Mouse (Mus musculus) forelimb bud, embryonic 11.5 days (tissue): Measurements from ENCODE around the gene Ralgapa2.
"Not testable (repeated sequence)": the region's sequence is repeated elsewhere in the genome, so short reads cannot be mapped to it uniquely, and the experiment has no call there.

Experiments
- DNase-seq: peaks from one replicate; pipeline ENCODE4 v3.0.0-alpha.2; 2012; ENCODE audit warnings: low read depth, low spot score

Ralgapa2 gene

GRCm38 (mm10) chr2:146499111-146499510, 13.0 kb downstream of the Ralgapa2 start:
- DNase-seq: no peak

GRCm38 (mm10) chr2:146498298-146498697, 13.8 kb downstream of the Ralgapa2 start:
- DNase-seq: no peak

- no peak for DNase-seq
These were observed 15.1 kb downstream of the Ralgapa2 start for GRCm38 (mm10) chr2:146496995-146497394.

- no peak for DNase-seq
These were observed 16.4 kb downstream of the Ralgapa2 start for GRCm38 (mm10) chr2:146495781-146496180.

GRCm38 (mm10) chr2:146493354-146493946, 18.7 kb downstream of the Ralgapa2 start:
- DNase-seq: no peak

- DNase-seq: no peak
These were observed 20.1 kb downstream of the Ralgapa2 start for GRCm38 (mm10) chr2:146491830-146492610.

GRCm38 (mm10) chr2:146490926-146491325, 21.2 kb downstream of the Ralgapa2 start:
- DNase-seq: no peak

- no peak for DNase-seq
These were observed 23.9 kb downstream of the Ralgapa2 start for GRCm38 (mm10) chr2:146488291-146488690.

- DNase-seq: no peak
These were observed 29.3 kb downstream of the Ralgapa2 start for GRCm38 (mm10) chr2:146482859-146483258.

GRCm38 (mm10) chr2:146477491-146477890, 34.7 kb downstream of the Ralgapa2 start:
- no peak for DNase-seq

- DNase-seq: no peak
These were observed 35.6 kb downstream of the Ralgapa2 start for GRCm38 (mm10) chr2:146476428-146476972.

- no peak for DNase-seq
These were observed 36.1 kb downstream of the Ralgapa2 start for GRCm38 (mm10) chr2:146476001-146476400.

- no peak for DNase-seq
These were observed 41.2 kb downstream of the Ralgapa2 start for GRCm38 (mm10) chr2:146470947-146471346.

- DNase-seq: peak; percentile 17
These were observed 42.3 kb downstream of the Ralgapa2 start for GRCm38 (mm10) chr2:146469707-146470420.

- no peak for DNase-seq
These were observed 43.2 kb downstream of the Ralgapa2 start for GRCm38 (mm10) chr2:146468898-146469297.

GRCm38 (mm10) chr2:146468016-146468415, 44.1 kb downstream of the Ralgapa2 start:
- no peak for DNase-seq

GRCm38 (mm10) chr2:146466811-146467210, 45.3 kb downstream of the Ralgapa2 start:
- DNase-seq: not testable (repeated sequence)

GRCm38 (mm10) chr2:146457494-146457893, 54.6 kb downstream of the Ralgapa2 start:
- peak; percentile 61 for DNase-seq

GRCm38 (mm10) chr2:146456612-146457011, 55.5 kb downstream of the Ralgapa2 start:
- DNase-seq: no peak

GRCm38 (mm10) chr2:146456062-146456461, 56.1 kb downstream of the Ralgapa2 start:
- no peak for DNase-seq

GRCm38 (mm10) chr2:146444009-146444408, 68.1 kb downstream of the Ralgapa2 start:
- no peak for DNase-seq

- no peak for DNase-seq
These were observed 68.8 kb downstream of the Ralgapa2 start for GRCm38 (mm10) chr2:146443291-146443875.
